ENCODE assay signal across 8 mouse cellular contexts in genomic region chr10:128891296-128892094, GRCm38 (mm10). TPM values are rescaled to one million over a fixed set of nuclear protein-coding genes. Genes with fewer than 3 reads are reported as not detected.
A peak's percentile ranks its signal among the peaks of the same experiment; 100 is the strongest.
DNase-seq lines count a peak whose midpoint lies in the region; ATAC-seq and TF ChIP-seq lines count a peak whose summit lies in the region.

Gene Gdf11 (minus strand): TSS chr10:128891718.

- peak within 1 kb of the TSS; percentile 74 for H3K4me2 ChIP-seq in heart, postnatal 0 days (ENCODE audit: low read depth, low read length)
- peak within 1 kb of the TSS; percentile 97 for H3K4me2 ChIP-seq in lung, postnatal 0 days (replicated peaks; ENCODE audit: low read depth, low read length)

- TF ChIP-seq EP300 in heart, postnatal 0 days (IDR thresholded peaks at IDR 0.05; ENCODE audit: low read depth): no peak
- TF ChIP-seq EP300 in lung, postnatal 0 days (IDR thresholded peaks at IDR 0.05): no peak

- H3K36me3 ChIP-seq in E14TG2a.4 (ENCODE audit: insufficient read depth, low read length): peaks cover 12% of the 10 kb centered on the region
- no peaks in the 10 kb centered on the region for H3K36me3 ChIP-seq in heart, postnatal 0 days (replicated peaks; ENCODE audit: control insufficient read depth, insufficient read depth, low read length)
- no peaks in the 10 kb centered on the region; the same call in 1 of the 2 replicates for H3K36me3 ChIP-seq in lung, postnatal 0 days (ENCODE audit: insufficient read depth, low read length)

- peak; percentile 17 for DNase-seq in cerebellum, adult 11-12 months
- no peak for DNase-seq in cerebellum, adult 8-10 months
- peak; percentile 77 for DNase-seq in embryo, embryonic 11.5 days (ENCODE audit: low read depth, low spot score)
- DNase-seq in heart, postnatal 0 days (ENCODE audit: low spot score): peak; percentile 51
- DNase-seq in layer of hippocampus, adult 9-11 months: peak; percentile 56
- peak; percentile 64 for DNase-seq in lung, postnatal 0 days (ENCODE audit: low spot score)
- DNase-seq in retina, postnatal 1 day: peak; percentile 93

- H3K4me3 ChIP-seq in E14TG2a.4 (replicated peaks; ENCODE audit: low read length): peak within 1 kb of the TSS; percentile 86
- H3K4me3 ChIP-seq in heart, postnatal 0 days (ENCODE audit: low read depth, low read length): peak within 1 kb of the TSS; percentile 54
- peak within 1 kb of the TSS; percentile 53 for H3K4me3 ChIP-seq in lung, postnatal 0 days (ENCODE audit: low read depth, low read length)

- H3K27ac ChIP-seq in heart, postnatal 0 days (ENCODE audit: low read depth): peak within 1 kb of the TSS; percentile 49; the same call in 1 of the 2 replicates
- H3K27ac ChIP-seq in lung, postnatal 0 days (ENCODE audit: low read length): no peak within 1 kb of the TSS

- WGBS in heart, postnatal 0 days: 1% methylated on average over 59 of the region's 89 CpGs
- under 1% methylated on average over 38 of the region's 89 CpGs for WGBS in lung, postnatal 0 days

- H3K9me3 ChIP-seq in E14TG2a.4 (ENCODE audit: low read length): no peaks in the 10 kb centered on the region
- no peaks in the 10 kb centered on the region for H3K9me3 ChIP-seq in heart, postnatal 0 days (replicated peaks; ENCODE audit: control insufficient read depth, low read length)
- no peaks in the 10 kb centered on the region for H3K9me3 ChIP-seq in lung, postnatal 0 days (ENCODE audit: low read length)

- H3K4me1 ChIP-seq in E14TG2a.4 (replicated peaks; ENCODE audit: low read depth, low read length): peaks cover 65% of the 10 kb centered on the region
- peaks cover 20% of the 10 kb centered on the region for H3K4me1 ChIP-seq in heart, postnatal 0 days (ENCODE audit: control insufficient read depth, insufficient read depth)
- H3K4me1 ChIP-seq in lung, postnatal 0 days (ENCODE audit: insufficient read depth, low read depth, low read length): peaks cover 6% of the 10 kb centered on the region; the same call in 1 of the 2 replicates

- TF ChIP-seq CTCF in E14TG2a.4 (conservative IDR thresholded peaks at IDR 0.05; ENCODE audit: low read length): no peak
- no peak for TF ChIP-seq CTCF in heart, postnatal 0 days (IDR thresholded peaks at IDR 0.05; ENCODE audit: low read depth)
- peak; percentile 35 for TF ChIP-seq CTCF in lung, postnatal 0 days (IDR thresholded peaks at IDR 0.05)

- peak within 1 kb of the TSS; percentile 63 for H3K9ac ChIP-seq in heart, postnatal 0 days (replicated peaks; ENCODE audit: low read depth, low read length)
- peak within 1 kb of the TSS; percentile 39 for H3K9ac ChIP-seq in lung, postnatal 0 days (replicated peaks; ENCODE audit: low read depth)

- H3K27me3 ChIP-seq in E14TG2a.4 (ENCODE audit: insufficient read depth, low read length): peaks cover 59% of the 10 kb centered on the region
- peaks cover 13% of the 10 kb centered on the region for H3K27me3 ChIP-seq in heart, postnatal 0 days (ENCODE audit: control insufficient read depth, insufficient read depth, low read length)
- H3K27me3 ChIP-seq in lung, postnatal 0 days (replicated peaks; ENCODE audit: insufficient read depth, low read length): peaks cover 10% of the 10 kb centered on the region

- peak; percentile 64 for ATAC-seq in heart, postnatal 0 days (ENCODE audit: insufficient read depth, low read depth)
- peak; percentile 65 for ATAC-seq in lung, postnatal 0 days

RNA-seq across cellular contexts. Expression of gene Gdf11, which starts in this region (rescaled TPM):
- total RNA-seq in heart, postnatal 0 days (2014; rRNA removed; ENCODE audit: low replicate concordance): 1.6 and 6.7 TPM in 2 replicates
- 1.5 and 1.7 TPM in 2 replicates for polyA plus RNA-seq in heart, postnatal 0 days (2015; fragmentation: Nextera tagmentation; extraction: Ambion mirVana)
- 1.6 and 2.1 TPM in 2 replicates for polyA plus RNA-seq in lung, postnatal 0 days (2015; fragmentation: Nextera tagmentation; extraction: Ambion mirVana)
